Mouse (Mus musculus) embryonic facial prominence, embryonic 15.5 days (tissue): ENCODE data around the gene Tssc4. TPM values are rescaled to one million over a fixed set of nuclear protein-coding genes. Genes with fewer than 3 reads are reported as not detected.

Experiments
- ATAC-seq: fragments of 200-750 bp; cut with Nextera tagmentation; 2 replicates; pipeline ENCODE4 v1.8.0; 2017; ENCODE audit warnings: low read depth, moderate TSS enrichment; ENCODE audit not compliant: insufficient number of reproducible peaks, low FRiP score, low TSS enrichment
- H3K27ac ChIP-seq: fragments of 300-500 bp; sonication (generic); replicated peaks from 2 replicates; pipeline ENCODE4 v1.5.1; 2015; ENCODE audit warnings: mild to moderate bottlenecking, inconsistent platforms
- H3K27me3 ChIP-seq: fragments of 300-500 bp; sonication (generic); 2 replicates; pipeline ENCODE4 v1.6.1; 2015; ENCODE audit warnings: inconsistent platforms
- H3K36me3 ChIP-seq: fragments of 300-500 bp; sonication (generic); 2 replicates; pipeline ENCODE4 v1.6.1; 2015; ENCODE audit warnings: mild to moderate bottlenecking, inconsistent platforms
- H3K4me1 ChIP-seq: fragments of 300-500 bp; sonication (generic); 2 replicates; pipeline ENCODE4 v1.6.1; 2015; ENCODE audit warnings: inconsistent platforms
- H3K4me2 ChIP-seq: fragments of 300-500 bp; sonication (generic); replicated peaks from 2 replicates; pipeline ENCODE4 v1.6.1; 2015; ENCODE audit warnings: mild to moderate bottlenecking, inconsistent platforms
- H3K4me3 ChIP-seq: fragments of 300-500 bp; sonication (generic); replicated peaks from 2 replicates; pipeline ENCODE4 v1.5.1; 2015; ENCODE audit warnings: mild to moderate bottlenecking, inconsistent platforms
- H3K9ac ChIP-seq: fragments of 300-500 bp; sonication (generic); 2 replicates; pipeline ENCODE4 v1.6.1; 2015; ENCODE audit warnings: inconsistent platforms
- H3K9me3 ChIP-seq: fragments of 300-500 bp; sonication (generic); replicated peaks from 2 replicates; pipeline ENCODE4 v1.6.1; 2016; ENCODE audit warnings: inconsistent platforms
- WGBS: fragments of 180-500 bp; shearing (Covaris S2); methylation state at CpG from one replicate; pipeline ENCODE4 v1.1.7; 2015; 5-methylcytosine and 5-hydroxymethylcytosine counted together
- polyA plus RNA-seq: library from polyadenylated mRNA; unstranded; fragments of >200 nt; fragmentation: Nextera tagmentation; extraction: Ambion mirVana; gene quantifications from 2 replicates; pipeline ENCODE4 v1.2.1, GENCODE M21; 2015

The Tssc4 gene
- polyA plus RNA-seq, 1 experiment from 2014 or later = 104 TPM

DNA sequence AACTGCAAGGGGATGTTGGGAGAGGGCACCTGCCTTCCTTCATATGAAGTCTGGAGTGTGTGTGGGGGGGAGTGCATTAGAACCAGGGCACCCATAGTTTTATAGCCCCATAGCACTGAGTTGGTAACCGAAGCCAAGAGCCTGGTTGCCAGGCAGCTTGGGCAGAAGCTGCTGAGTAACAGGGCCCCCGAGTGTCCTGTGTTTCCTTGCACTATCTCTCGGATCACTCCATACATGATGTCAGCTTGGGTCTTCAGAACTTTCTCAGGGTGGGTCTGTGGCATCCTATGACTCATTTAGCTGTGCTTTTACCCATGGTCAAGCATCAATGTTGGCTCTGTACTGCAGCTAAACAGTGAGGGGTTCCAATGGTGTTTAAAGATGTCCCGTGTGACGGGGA, 12.0 kb upstream of the Tssc4 start:
- WGBS = 82% methylated on average over 5 of the region's 5 CpGs
- no peak for ATAC-seq
- H3K4me2 ChIP-seq = no peak overlapping the region
- H3K9ac ChIP-seq = no peak overlapping the region
- H3K27me3 ChIP-seq = no peaks in the 10 kb centered on the region
- H3K9me3 ChIP-seq = no peaks in the 10 kb centered on the region
- no peak overlapping the region for H3K27ac ChIP-seq
- H3K4me1 ChIP-seq = peaks cover 71% of the 10 kb centered on the region
- no peak overlapping the region for H3K4me3 ChIP-seq
- peaks cover 10% of the 10 kb centered on the region for H3K36me3 ChIP-seq

DNA sequence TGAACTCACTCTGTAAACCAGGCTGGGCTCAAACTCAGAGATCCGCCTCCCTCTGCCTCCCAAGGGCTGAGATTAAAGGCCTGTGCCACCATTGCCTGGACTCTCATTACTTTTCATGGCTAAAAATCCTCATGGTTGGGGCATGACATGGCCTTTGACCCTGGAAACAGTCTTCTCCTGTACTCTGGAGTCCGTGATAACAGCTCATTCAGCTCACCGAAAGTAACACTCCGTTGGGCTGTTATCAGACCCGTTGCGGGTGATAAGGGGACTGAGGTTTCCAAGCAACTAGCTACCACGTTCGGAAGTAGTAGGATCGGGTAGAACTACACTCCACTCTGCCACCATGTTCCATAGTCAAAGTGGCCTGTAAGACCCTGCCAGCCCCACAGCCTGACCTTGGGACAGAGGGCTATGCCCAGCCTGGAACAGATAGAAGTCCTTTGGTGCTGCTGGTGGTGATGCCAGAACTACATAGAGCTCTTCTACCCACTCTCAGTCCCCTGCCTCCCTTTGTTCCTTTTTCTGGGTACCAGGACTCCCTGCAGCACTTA, 11.3 kb upstream of the Tssc4 start:
- no peaks in the 10 kb centered on the region for H3K27me3 ChIP-seq
- peaks cover 17% of the 10 kb centered on the region for H3K36me3 ChIP-seq
- H3K9me3 ChIP-seq = no peaks in the 10 kb centered on the region
- H3K9ac ChIP-seq = no peak overlapping the region
- H3K4me3 ChIP-seq = no peak overlapping the region
- H3K4me2 ChIP-seq = peak overlapping the region; percentile 17; the same call in 1 of the 2 replicates
- ATAC-seq = no peak
- peaks cover 66% of the 10 kb centered on the region for H3K4me1 ChIP-seq
- H3K27ac ChIP-seq = peak overlapping the region; percentile 70
- WGBS = 76% methylated on average over 9 of the region's 9 CpGs

DNA sequence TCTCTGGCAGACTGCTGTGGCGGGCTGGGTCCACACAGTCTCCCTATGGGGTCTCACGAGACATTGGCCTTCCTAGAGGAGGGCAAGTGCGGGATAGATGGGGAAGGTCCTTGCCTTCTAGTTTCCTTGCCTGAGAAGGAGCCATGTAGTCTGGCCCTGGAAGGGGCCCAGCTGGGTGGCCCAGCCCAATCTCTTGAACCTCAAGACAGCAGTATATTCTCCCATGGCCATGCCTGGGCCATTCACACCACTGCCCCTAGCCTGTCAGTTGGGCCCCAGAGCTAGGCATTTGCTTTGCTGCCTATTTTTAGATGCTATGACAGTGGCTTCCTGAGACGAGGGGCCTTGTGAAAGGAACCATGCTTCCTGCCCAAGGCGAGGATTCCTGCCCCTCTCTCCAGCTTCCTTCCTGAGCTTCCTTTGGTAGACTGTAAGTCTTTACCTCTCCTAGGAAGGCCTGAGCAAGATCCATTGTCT, 10.8 kb upstream of the Tssc4 start:
- Histone ChIP-seq H3K27ac (peak overlapping the region; percentile 70), H3K4me2 (peak overlapping the region; percentile 17; the same call in 1 of the 2 replicates), H3K4me1 (peaks cover 66% of the 10 kb centered on the region), H3K36me3 (peaks cover 23% of the 10 kb centered on the region), H3K9ac (no peak overlapping the region), H3K9me3 (no peaks in the 10 kb centered on the region), H3K4me3 (no peak overlapping the region), H3K27me3 (no peaks in the 10 kb centered on the region)
- WGBS = 58% methylated on average over 5 of the region's 5 CpGs
- no peak for ATAC-seq

DNA sequence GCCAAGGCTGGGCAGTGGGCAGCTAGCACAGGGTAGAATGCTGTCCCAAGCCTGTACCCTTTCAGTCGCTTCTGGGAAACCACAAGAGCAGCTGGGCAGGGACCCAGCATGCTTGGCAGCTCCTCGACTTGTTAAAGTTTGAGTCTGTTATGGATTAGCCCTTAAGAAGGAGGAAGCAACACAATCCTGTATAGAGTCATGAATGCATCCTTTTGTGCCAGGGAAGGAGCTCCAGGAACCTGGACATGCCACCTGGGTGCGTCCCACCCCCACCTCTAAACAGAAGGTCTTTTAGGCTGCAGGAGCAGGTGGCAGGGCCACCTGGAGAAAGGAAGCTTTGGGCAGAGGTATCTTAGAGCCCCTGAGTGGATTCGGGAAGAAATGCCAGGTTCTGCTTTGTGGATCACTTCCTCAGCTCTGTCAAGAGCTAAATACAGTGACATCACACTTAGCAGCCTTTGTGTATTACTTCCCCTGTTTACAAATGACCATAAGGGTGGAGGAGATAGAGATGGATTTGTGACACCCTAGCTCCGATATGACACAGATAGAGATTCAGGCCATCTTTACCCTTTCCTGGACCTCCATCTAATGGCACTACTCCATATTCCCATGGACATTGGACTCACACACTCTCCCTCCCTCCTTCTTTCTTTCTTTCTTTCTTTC, 9.7 kb upstream of the Tssc4 start:
- Histone ChIP-seq H3K4me1 (peaks cover 59% of the 10 kb centered on the region), H3K27me3 (no peaks in the 10 kb centered on the region), H3K4me3 (no peak overlapping the region), H3K9me3 (no peaks in the 10 kb centered on the region), H3K36me3 (peaks cover 33% of the 10 kb centered on the region), H3K9ac (no peak overlapping the region), H3K4me2 (no peak overlapping the region), H3K27ac (peak overlapping the region; percentile 70)
- WGBS = 53% methylated on average over 5 of the region's 5 CpGs
- no peak for ATAC-seq

DNA sequence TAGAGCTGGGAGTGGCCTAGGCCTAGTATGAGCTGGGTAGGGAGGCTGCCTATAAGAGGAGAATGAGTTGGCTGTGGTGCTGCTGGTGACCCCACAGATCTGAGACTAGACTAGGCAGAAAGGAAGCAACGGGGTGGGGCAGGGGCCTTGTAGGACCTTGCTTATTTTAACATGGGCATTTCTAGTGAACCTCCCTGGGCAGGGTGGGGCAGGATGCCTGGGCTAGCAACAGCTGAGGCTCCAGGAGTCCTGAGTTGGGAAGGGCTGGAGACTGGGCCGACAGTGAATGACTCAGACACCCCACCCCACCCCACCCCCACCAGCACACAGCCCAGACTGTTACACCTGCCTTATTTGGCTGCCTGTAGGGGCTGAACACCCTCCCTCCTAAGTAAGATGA, 6.3 kb upstream of the Tssc4 start:
- Histone ChIP-seq H3K9me3 (no peaks in the 10 kb centered on the region), H3K27me3 (no peaks in the 10 kb centered on the region), H3K4me3 (no peak overlapping the region), H3K9ac (no peak overlapping the region), H3K27ac (no peak overlapping the region), H3K36me3 (peaks cover 67% of the 10 kb centered on the region), H3K4me1 (peaks cover 29% of the 10 kb centered on the region), H3K4me2 (no peak overlapping the region)
- 81% methylated on average over 2 of the region's 2 CpGs for WGBS
- ATAC-seq = peak; percentile 45; the same call in 1 of the 2 replicates

DNA sequence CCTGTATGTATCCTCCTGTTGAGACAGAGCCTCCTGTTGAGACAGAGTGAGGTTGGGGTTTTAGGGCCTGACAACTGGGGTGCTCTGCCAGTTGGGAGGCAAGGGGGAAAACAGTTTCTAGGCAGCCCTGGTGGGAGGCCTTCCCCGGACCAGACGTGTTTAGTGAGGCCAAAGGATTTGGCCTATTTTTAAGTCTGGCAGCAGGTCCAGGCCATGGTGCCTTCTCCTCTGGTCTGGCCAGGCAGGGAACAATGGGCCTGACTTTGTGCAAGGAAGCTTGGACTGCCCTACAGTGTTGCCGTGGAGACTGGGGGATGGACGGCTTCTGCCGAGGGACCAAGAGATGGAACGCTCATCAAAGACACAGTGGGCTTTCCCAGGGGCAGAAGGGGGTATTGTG, 4.8 kb upstream of the Tssc4 start:
- 76% methylated on average over 6 of the region's 6 CpGs for WGBS
- H3K36me3 ChIP-seq = peaks cover 76% of the 10 kb centered on the region
- peaks cover 23% of the 10 kb centered on the region for H3K4me1 ChIP-seq
- H3K9me3 ChIP-seq = no peaks in the 10 kb centered on the region
- no peak overlapping the region for H3K9ac ChIP-seq
- no peak for ATAC-seq
- no peak overlapping the region for H3K27ac ChIP-seq
- no peaks in the 10 kb centered on the region for H3K27me3 ChIP-seq
- H3K4me2 ChIP-seq = no peak overlapping the region
- H3K4me3 ChIP-seq = no peak overlapping the region

DNA sequence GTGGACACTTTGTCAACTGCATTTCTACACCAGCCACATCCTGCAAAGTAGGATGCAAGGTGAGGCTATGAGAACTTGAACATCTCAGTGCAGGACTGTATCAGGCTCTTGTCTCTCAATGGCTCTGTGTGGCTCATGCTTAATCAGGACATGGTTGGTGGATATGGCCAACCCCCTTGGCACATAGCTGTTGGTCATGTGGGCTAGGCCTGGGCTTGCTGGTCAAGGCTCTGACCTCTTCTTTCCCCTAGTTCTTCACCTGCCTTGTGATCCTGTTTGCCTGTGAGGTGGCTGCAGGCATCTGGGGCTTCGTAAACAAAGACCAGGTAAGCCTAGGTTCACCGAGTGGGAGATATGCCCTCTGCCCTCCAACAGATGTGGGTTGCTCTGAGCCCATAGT, 3.4 kb upstream of the Tssc4 start:
- peaks cover 74% of the 10 kb centered on the region for H3K36me3 ChIP-seq
- peaks cover 22% of the 10 kb centered on the region for H3K4me1 ChIP-seq
- H3K27me3 ChIP-seq = no peaks in the 10 kb centered on the region
- H3K9ac ChIP-seq = no peak overlapping the region
- 93% methylated on average over 2 of the region's 2 CpGs for WGBS
- H3K27ac ChIP-seq = no peak overlapping the region
- H3K4me3 ChIP-seq = no peak overlapping the region
- no peak for ATAC-seq
- H3K4me2 ChIP-seq = no peak overlapping the region
- H3K9me3 ChIP-seq = no peaks in the 10 kb centered on the region

DNA sequence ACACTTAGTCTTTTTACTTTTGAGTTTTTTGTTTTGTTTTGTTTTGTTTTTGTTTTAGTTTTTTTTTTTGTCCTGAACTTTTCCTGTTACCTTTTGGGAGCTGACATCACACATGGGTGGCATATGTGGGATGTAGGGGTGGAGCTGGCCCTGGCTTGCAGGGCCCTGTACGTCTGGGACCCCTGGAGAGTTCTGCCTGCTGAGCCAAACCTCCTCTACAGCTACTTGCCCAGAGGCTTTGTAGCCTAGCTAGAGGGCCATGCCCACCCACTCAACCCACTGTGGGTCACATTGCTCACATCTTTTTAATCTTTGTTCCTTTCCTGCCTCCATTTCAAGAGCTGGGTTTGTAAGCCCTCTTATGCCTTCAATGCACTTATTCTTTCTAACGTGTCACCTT, 1.6 kb upstream of the Tssc4 start:
- H3K27me3 ChIP-seq = no peaks in the 10 kb centered on the region
- H3K27ac ChIP-seq = peak overlapping the region; percentile 91; the same call in 1 of the 2 replicates
- no peak overlapping the region for H3K4me2 ChIP-seq
- 65% methylated on average over 2 of the region's 2 CpGs for WGBS
- H3K36me3 ChIP-seq = peaks cover 61% of the 10 kb centered on the region
- no peak for ATAC-seq
- H3K4me3 ChIP-seq = no peak overlapping the region
- H3K9ac ChIP-seq = no peak overlapping the region
- peaks cover 28% of the 10 kb centered on the region for H3K4me1 ChIP-seq
- H3K9me3 ChIP-seq = no peaks in the 10 kb centered on the region

DNA sequence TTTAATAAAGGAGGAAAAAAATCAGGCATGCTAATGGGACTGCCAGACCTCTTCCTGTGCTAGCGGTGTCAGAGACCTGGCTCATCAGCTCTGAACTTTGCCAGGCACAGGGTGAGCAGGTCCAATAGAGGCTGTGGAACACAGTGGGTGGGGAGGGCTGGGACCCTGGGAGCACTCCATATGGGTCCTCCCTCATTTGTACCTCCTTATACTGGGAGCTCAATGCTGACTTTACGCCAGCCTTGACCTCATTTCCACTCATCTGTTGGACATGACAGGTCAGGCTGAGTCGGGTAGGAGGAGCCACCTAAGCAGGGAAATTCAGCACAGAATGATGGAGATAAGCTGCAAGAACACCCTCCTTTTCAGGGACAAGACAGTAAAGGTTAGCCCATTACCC, 1.2 kb upstream of the Tssc4 start:
- peaks cover 57% of the 10 kb centered on the region for H3K36me3 ChIP-seq

DNA sequence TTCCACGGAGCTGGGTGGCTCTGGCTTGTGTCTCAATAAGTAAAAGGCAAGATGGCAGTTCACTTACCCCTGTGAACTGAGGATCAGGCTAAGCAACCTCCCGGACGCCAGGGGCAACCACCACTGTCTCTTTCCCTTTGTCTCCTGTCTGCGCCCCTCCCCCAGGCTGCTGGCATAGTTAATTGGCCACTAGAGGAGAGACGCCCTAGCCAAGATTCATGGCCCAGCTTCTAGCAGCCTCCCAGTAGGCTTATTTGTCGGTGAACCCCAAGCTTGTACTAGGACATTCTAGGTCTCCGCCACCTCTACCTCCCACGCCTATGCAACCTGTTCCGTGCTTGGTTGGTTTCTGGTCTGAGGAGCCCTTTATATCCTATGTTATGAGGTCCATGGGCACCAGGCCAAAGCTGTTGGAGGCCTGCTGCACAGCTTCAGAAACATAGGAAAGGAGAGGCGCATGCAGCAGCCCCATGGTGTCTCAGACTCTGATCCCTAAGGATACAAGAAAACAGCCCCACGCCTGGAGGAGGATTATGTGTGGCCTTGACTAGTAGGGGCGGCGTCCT, 650 bp upstream of the Tssc4 start:
- Histone ChIP-seq H3K4me1 (peaks cover 28% of the 10 kb centered on the region), H3K4me2 (peak overlapping the region; percentile 42), H3K9me3 (no peaks in the 10 kb centered on the region), H3K27me3 (no peaks in the 10 kb centered on the region), H3K27ac (peak overlapping the region; percentile 91), H3K4me3 (peak overlapping the region; percentile 88), H3K36me3 (peaks cover 52% of the 10 kb centered on the region), H3K9ac (no peak overlapping the region)
- WGBS = 52% methylated on average over 13 of the region's 13 CpGs
- no peak for ATAC-seq

More for the DNA sequence above, 1.2 kb upstream of the Tssc4 start:
- WGBS = 87% methylated on average over 3 of the region's 3 CpGs
- no peak for ATAC-seq
- Histone ChIP-seq H3K4me1 (peaks cover 28% of the 10 kb centered on the region), H3K27me3 (no peaks in the 10 kb centered on the region), H3K27ac (peak overlapping the region; percentile 91), H3K4me2 (peak overlapping the region; percentile 42), H3K9ac (no peak overlapping the region), H3K4me3 (no peak overlapping the region), H3K9me3 (no peaks in the 10 kb centered on the region)

DNA sequence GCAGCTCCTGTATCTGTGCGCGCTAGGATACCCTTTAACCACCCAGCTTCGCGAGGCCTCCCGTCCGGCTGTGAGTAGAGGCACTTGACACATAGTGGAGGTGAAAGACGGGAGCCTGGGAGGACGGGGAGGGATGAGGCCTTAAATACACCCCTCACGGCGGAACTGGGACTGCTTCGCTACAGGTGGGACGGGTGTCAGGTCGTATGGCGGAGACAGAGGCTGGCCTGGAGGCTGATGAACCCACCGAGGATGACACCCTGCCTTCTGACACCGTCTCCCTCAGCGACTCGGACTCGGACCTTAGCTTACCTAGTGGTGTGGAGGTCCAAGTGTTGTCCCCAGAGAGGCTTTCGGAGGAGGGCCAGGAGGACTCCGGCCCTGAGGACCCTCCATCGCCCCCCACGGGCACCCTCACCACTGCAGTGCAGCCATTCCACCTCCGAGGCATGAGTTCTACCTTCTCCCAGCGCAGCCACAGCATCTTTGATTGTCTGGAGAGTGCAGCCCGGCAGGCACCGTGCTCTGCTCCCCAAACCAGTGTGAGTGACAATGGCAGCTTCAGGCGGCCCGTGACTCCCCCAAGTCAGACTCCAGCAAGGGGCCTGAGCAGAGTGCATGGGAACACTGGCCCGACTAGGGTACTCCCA, 827 bp downstream of the Tssc4 start:
- Histone ChIP-seq H3K4me2 (peak overlapping the region; percentile 93), H3K9me3 (no peaks in the 10 kb centered on the region), H3K4me1 (peaks cover 28% of the 10 kb centered on the region), H3K9ac (peak overlapping the region; percentile 78), H3K36me3 (peaks cover 37% of the 10 kb centered on the region), H3K27ac (peak overlapping the region; percentile 90), H3K4me3 (peak overlapping the region; percentile 88), H3K27me3 (no peaks in the 10 kb centered on the region)
- ATAC-seq = no peak
- WGBS = 9% methylated on average over 30 of the region's 30 CpGs
